Mouse (Mus musculus) liver, adult 2 months (tissue): ENCODE results near the gene Camkk2.

ENCODE experiments used
- CTCF ChIP-seq: fragments of 200-500 bp; IDR thresholded peaks from 2 replicates; pipeline ENCODE4 v1.5.1; 2011; ENCODE audit warnings: low read depth, low read length, control low read depth
- POLR2A ChIP-seq: fragments of 200-500 bp; IDR thresholded peaks from 2 replicates; pipeline ENCODE4 v1.6.1; 2011; ENCODE audit warnings: low read length, control low read depth; ENCODE audit not compliant: insufficient read depth; ENCODE audit errors: extremely low read depth

DNA sequence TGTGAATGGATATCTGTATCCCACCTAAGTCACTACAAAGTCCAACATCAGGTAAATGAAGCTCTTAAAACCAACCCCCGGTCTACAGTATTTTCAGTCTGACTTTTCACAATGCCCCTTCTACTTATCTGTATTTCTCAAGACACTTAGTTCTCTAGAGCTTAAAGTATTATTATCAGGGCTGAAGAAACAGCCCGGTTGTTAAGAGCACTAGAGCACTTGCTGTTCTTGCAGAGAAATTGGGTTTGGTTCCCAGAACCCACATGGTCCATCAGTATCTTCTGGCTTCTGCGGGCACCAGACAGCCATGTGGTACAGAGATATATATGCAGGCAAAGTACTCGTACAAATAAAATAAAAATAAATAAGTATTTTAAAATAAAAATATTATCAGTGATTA, 43.2 kb upstream of the Camkk2 start:
- no peak for TF ChIP-seq POLR2A
- TF ChIP-seq CTCF: no peak
